Mouse (Mus musculus) heart, embryonic 13.5 days (tissue): ENCODE measurements around the gene Phactr3. TPM values are rescaled to one million over a fixed set of nuclear protein-coding genes. Genes with fewer than 3 reads are reported as not detected.

Source experiments
- ATAC-seq: fragments of 200-750 bp; cut with Nextera tagmentation; 2 replicates; pipeline ENCODE4 v1.8.0; 2017; ENCODE audit warnings: moderate TSS enrichment; ENCODE audit not compliant: insufficient number of reproducible peaks, low FRiP score, low TSS enrichment; ENCODE audit errors: extremely low read depth
- H3K27ac ChIP-seq: fragments of 300-500 bp; sonication (generic); replicated peaks from 2 replicates; pipeline ENCODE4 v1.5.1; 2015; ENCODE audit warnings: moderate library complexity, mild to moderate bottlenecking, inconsistent platforms
- H3K27me3 ChIP-seq: fragments of 300-500 bp; sonication (generic); replicated peaks from 2 replicates; pipeline ENCODE4 v1.6.1; 2015; ENCODE audit warnings: mild to moderate bottlenecking, inconsistent platforms
- H3K36me3 ChIP-seq: fragments of 300-500 bp; sonication (generic); 2 replicates; pipeline ENCODE4 v1.6.1; 2015; ENCODE audit warnings: mild to moderate bottlenecking, inconsistent platforms
- H3K4me1 ChIP-seq: fragments of 300-500 bp; sonication (generic); 2 replicates; pipeline ENCODE4 v1.6.1; 2015; ENCODE audit warnings: inconsistent platforms
- H3K4me2 ChIP-seq: fragments of 300-500 bp; sonication (generic); 2 replicates; pipeline ENCODE4 v1.6.1; 2015; ENCODE audit warnings: inconsistent platforms, mild to moderate bottlenecking, moderate library complexity
- H3K4me3 ChIP-seq: fragments of 300-500 bp; sonication (generic); 2 replicates; pipeline ENCODE4 v1.5.1; 2015; ENCODE audit warnings: moderate library complexity, mild to moderate bottlenecking, inconsistent platforms
- H3K9ac ChIP-seq: fragments of 300-500 bp; sonication (generic); 2 replicates; pipeline ENCODE4 v1.6.1; 2015; ENCODE audit warnings: inconsistent platforms, mild to moderate bottlenecking, moderate library complexity
- H3K9me3 ChIP-seq: fragments of 300-500 bp; sonication (generic); 2 replicates; pipeline ENCODE4 v1.6.1; 2016; ENCODE audit warnings: inconsistent platforms
- WGBS: fragments of 180-500 bp; shearing (Covaris S2); methylation state at CpG from one replicate; pipeline ENCODE4 v1.1.7; 2015; ENCODE audit warnings: mixed read lengths; 5-methylcytosine and 5-hydroxymethylcytosine counted together
- polyA plus RNA-seq: library from polyadenylated mRNA; unstranded; fragments of >200 nt; fragmentation: Nextera tagmentation; extraction: Ambion mirVana; gene quantifications from 2 replicates; pipeline ENCODE4 v1.2.1, GENCODE M21; 2015

Gene Phactr3
- polyA plus RNA-seq, 1 experiment from 2014 or later: 6.8 TPM

DNA sequence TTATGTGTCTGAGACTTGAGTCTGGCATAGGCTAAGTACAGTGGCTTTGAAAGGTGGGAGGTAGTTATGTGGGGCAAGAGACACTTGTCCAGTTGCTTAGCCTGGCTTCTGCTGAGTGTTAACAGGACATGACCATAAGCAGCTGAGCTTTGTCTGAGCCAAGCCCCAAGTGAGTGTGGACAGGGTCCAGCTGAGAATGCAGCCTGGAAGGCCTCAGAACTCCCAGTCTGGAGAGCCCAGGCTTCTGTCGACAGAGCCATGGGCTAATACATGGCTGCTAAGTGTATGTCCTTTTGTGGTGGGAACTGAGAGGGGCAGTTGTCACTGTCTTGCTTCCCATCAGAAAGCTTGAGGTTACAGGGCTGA is 37.1 kb downstream of the Phactr3 start:
- no peak overlapping the region for H3K4me2 ChIP-seq
- no peak overlapping the region for H3K4me3 ChIP-seq
- H3K27ac ChIP-seq: no peak overlapping the region
- peaks cover 68% of the 10 kb centered on the region for H3K27me3 ChIP-seq
- H3K9me3 ChIP-seq: no peaks in the 10 kb centered on the region
- H3K36me3 ChIP-seq: no peaks in the 10 kb centered on the region
- peak; percentile 74; the same call in 1 of the 2 replicates for ATAC-seq
- no peak overlapping the region for H3K9ac ChIP-seq
- 25% methylated on average over 1 of the region's 1 CpGs for WGBS
- H3K4me1 ChIP-seq: peaks cover 26% of the 10 kb centered on the region

DNA sequence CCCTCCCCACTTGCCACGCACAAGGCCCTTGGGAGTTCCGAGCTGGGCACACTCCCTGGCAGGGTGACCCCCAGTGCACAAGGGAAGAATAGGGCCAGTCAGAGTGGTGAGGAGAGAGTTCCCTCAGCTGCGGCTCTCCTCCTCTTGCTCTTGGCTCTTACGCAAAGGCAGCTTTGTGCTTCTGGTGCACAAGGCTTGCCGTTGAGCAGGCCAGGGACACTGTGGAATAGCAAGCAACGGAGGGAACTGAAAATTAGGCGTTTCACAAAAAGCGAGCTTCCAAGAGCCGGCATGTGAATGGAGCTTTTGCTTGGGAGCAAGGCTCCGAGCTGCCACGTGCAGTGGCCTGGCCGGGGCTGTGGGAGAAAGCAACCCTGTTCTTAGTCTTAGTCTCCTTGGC is 40.2 kb downstream of the Phactr3 start:
- WGBS: 79% methylated on average over 12 of the region's 12 CpGs
- no peak overlapping the region for H3K4me3 ChIP-seq
- H3K4me1 ChIP-seq: peaks cover 26% of the 10 kb centered on the region
- H3K27ac ChIP-seq: no peak overlapping the region
- no peaks in the 10 kb centered on the region for H3K36me3 ChIP-seq
- H3K27me3 ChIP-seq: peaks cover 66% of the 10 kb centered on the region
- no peak overlapping the region for H3K4me2 ChIP-seq
- H3K9ac ChIP-seq: no peak overlapping the region
- no peaks in the 10 kb centered on the region for H3K9me3 ChIP-seq
- ATAC-seq: no peak

DNA sequence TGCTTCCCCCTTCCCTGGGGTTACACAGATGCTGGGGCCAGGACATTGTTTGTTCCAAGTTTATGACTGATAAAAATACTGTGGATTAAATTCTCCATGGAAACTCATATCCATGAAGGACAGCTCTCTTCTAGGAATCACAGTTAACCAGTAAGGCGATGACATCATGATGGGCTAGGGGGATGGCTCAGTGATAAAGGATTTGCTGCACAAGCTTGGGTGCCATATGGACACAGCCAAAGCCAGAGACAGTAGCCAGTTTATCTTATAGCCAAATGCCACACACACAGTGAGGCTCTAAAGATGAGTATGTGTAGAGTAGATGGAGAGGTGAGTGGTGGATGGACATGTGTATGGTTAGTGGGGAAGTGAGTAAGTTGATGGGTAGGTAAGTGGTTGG is 45.2 kb downstream of the Phactr3 start:
- no peak for ATAC-seq
- 82% methylated on average over 1 of the region's 1 CpGs for WGBS
- H3K4me1 ChIP-seq: no peaks in the 10 kb centered on the region
- peaks cover 47% of the 10 kb centered on the region for H3K27me3 ChIP-seq
- no peak overlapping the region for H3K9ac ChIP-seq
- no peak overlapping the region for H3K27ac ChIP-seq
- H3K4me3 ChIP-seq: no peak overlapping the region
- no peak overlapping the region for H3K4me2 ChIP-seq
- H3K9me3 ChIP-seq: no peaks in the 10 kb centered on the region
- no peaks in the 10 kb centered on the region for H3K36me3 ChIP-seq

DNA sequence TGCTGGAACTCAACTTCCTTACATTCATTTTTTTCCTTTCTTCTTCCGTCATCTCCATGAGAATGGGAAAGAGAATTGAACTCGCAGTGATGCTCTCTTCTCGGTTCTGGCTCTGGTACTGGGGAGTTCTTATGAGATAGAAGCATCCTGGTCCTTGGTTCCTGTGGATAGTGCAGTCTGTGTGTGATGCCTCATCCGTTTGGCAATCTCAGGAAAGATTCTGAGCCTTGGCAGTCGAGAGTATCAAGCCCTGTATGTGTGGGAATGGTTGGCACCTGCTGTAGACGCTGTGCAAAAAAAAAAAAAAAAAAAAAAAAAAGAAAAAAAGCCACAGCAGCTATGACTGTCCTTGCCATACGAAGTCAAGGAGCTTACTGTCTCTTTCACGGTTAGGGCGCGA is 47.2 kb downstream of the Phactr3 start:
- Histone ChIP-seq H3K9me3 (no peaks in the 10 kb centered on the region), H3K4me1 (no peaks in the 10 kb centered on the region), H3K9ac (no peak overlapping the region), H3K27ac (no peak overlapping the region), H3K4me2 (no peak overlapping the region), H3K27me3 (peaks cover 40% of the 10 kb centered on the region; the same call in 1 of the 2 replicates), H3K36me3 (no peaks in the 10 kb centered on the region), H3K4me3 (no peak overlapping the region)
- ATAC-seq: no peak
- 78% methylated on average over 10 of the region's 10 CpGs for WGBS

DNA sequence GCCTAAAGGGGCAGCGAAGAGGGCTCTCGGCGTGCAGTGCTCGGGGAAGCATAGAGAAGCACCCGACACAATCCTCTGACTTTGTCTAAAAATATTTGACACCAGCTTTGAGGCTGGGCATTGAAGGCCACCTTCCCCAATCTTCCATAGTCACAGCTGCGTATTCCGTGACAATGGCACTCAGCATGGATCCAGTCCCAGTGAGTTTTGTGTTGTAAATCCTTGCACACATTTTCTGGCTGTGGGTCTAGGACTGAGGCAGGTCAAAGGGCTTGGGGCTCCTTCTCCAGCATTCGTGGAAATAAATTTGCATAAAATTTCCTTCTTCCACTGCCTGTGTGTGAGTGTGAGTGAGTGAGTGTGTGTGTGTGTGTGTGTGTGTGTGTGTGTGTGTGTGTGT is 51.2 kb downstream of the Phactr3 start:
- Histone ChIP-seq H3K27ac (no peak overlapping the region), H3K9me3 (no peaks in the 10 kb centered on the region), H3K27me3 (peaks cover 18% of the 10 kb centered on the region; the same call in 1 of the 2 replicates), H3K4me2 (no peak overlapping the region), H3K4me3 (no peak overlapping the region), H3K36me3 (no peaks in the 10 kb centered on the region), H3K9ac (no peak overlapping the region), H3K4me1 (peaks cover 3% of the 10 kb centered on the region; the same call in 1 of the 2 replicates)
- ATAC-seq: no peak
- 73% methylated on average over 8 of the region's 8 CpGs for WGBS

DNA sequence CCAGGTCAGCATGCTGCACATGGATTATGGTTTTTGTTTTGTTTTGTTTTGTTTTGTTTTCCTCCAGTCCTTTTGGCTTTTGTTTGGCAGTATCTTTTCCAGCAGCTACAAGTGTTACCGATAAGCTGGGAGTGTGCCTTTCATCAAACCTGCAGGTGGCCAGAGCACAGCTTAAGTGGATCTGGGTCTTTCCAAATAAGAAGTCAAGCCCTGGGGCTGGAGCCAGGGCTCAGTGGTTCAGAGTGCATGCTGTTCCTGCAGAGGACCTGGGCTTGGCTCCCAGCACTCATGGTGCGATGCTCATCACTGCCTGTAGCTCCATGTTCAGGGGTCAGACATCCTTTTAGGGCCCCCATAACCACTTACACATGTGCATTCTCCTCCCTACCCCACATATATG is 55.2 kb downstream of the Phactr3 start:
- no peak overlapping the region for H3K4me2 ChIP-seq
- no peaks in the 10 kb centered on the region for H3K36me3 ChIP-seq
- H3K4me3 ChIP-seq: no peak overlapping the region
- no peaks in the 10 kb centered on the region for H3K9me3 ChIP-seq
- H3K27ac ChIP-seq: no peak overlapping the region
- WGBS: 22% methylated on average over 2 of the region's 2 CpGs
- no peak overlapping the region for H3K9ac ChIP-seq
- no peak for ATAC-seq
- peaks cover 13% of the 10 kb centered on the region; the same call in 1 of the 2 replicates for H3K27me3 ChIP-seq
- peaks cover 3% of the 10 kb centered on the region; the same call in 1 of the 2 replicates for H3K4me1 ChIP-seq

DNA sequence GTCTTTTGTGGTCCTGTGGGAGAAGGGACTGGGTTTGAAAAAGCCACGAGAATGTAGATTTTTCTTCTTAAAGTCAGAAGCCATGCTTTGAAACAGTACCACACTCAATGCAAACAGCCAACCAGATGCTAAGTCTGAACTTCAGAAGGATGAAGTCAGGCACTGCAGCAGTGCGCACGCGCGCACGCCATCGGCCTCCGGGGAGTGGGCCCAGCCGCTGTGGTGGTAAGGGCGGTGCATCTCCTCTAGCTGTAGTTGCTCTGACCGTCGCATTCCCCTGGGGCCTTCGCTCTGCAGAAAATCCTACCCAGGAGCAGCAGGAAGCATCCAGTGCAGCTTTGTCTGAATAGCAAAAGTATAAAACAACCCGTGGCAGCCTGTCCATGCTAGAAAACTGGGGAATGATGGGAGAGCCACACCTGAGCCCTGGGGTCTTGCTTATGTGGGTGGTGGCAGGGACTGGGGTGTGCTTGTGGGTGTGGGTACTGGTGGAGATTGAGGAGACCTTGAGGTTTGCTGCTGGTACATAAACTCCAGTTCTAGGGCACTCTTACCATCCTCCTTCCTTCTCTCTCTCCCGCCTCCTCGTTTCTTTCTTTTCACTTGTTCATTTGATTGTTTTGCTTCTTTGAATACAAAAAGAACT is 56.6 kb downstream of the Phactr3 start:
- H3K27me3 ChIP-seq: peaks cover 5% of the 10 kb centered on the region; the same call in 1 of the 2 replicates
- ATAC-seq: no peak
- H3K27ac ChIP-seq: no peak overlapping the region
- peak overlapping the region; percentile 46 for H3K4me2 ChIP-seq
- peaks cover 3% of the 10 kb centered on the region; the same call in 1 of the 2 replicates for H3K4me1 ChIP-seq
- H3K4me3 ChIP-seq: no peak overlapping the region
- no peaks in the 10 kb centered on the region for H3K9me3 ChIP-seq
- WGBS: 35% methylated on average over 16 of the region's 16 CpGs
- H3K36me3 ChIP-seq: no peaks in the 10 kb centered on the region
- no peak overlapping the region for H3K9ac ChIP-seq

DNA sequence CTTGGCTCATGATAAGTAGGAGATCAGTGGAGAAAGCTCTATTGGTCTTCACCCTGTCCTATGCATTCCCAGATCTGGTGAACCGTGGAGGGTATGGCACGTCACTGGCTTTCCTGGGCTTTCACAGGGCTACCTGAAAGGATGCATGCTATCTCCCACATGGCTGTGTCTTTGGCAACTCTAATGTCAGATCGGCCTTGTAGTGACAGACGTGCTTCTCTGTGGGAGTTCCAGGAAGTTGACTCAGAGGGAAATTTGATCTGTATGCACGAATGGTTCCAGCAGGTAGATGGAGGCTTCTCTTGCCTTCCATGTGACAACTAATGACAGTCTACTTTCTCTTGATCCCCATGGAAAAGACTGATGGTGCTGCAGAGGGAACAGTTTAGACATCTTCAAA is 65.5 kb downstream of the Phactr3 start:
- Histone ChIP-seq H3K9me3 (no peaks in the 10 kb centered on the region), H3K4me3 (no peak overlapping the region), H3K27me3 (no peaks in the 10 kb centered on the region), H3K9ac (no peak overlapping the region), H3K4me1 (no peaks in the 10 kb centered on the region), H3K27ac (no peak overlapping the region), H3K4me2 (no peak overlapping the region), H3K36me3 (no peaks in the 10 kb centered on the region)
- ATAC-seq: no peak
- WGBS: 65% methylated on average over 5 of the region's 5 CpGs

DNA sequence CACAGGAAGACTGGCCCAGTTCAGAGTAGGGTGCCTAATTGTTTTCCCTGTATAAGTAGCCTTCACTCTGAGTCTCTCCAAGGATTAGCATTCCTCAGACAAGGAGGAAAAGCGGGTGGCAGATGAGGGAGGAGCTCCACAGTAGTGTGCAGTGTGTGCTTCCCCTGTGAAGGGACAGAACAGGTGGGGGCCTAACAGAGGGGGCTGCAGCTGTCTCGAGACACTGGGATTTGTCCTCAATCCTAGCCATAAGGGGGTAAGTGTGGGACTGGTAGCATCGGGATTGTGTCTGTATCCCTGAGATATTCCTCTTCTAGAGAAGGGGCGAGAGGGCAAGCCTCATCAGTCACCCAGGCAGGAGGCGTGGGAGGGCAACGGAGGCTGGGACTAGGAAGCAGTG is 66.1 kb downstream of the Phactr3 start:
- H3K4me1 ChIP-seq: no peaks in the 10 kb centered on the region
- no peak overlapping the region for H3K27ac ChIP-seq
- ATAC-seq: no peak
- 54% methylated on average over 6 of the region's 6 CpGs for WGBS
- no peak overlapping the region for H3K4me2 ChIP-seq
- H3K4me3 ChIP-seq: no peak overlapping the region
- no peaks in the 10 kb centered on the region for H3K36me3 ChIP-seq
- no peak overlapping the region for H3K9ac ChIP-seq
- H3K9me3 ChIP-seq: no peaks in the 10 kb centered on the region
- no peaks in the 10 kb centered on the region for H3K27me3 ChIP-seq

DNA sequence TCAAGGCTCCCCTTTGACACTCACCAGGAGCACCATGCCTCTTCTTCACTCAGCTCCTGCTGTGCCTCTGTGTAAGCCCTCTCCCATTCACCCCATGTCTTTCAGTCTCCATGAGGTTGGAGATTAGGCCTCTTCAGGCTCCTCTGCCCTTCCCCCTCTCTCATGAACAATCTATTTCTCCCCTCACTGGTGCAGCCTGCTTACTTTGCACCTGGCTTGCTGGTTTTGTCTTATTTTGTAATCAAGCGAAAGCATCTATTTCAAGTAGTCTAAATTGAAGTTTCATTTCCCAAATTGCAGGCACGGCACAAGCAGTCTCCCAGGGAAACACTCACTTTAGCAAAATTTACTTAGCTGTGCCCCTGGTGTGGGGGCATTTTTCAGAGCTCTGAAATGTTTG is 70.2 kb downstream of the Phactr3 start:
- no peak overlapping the region for H3K4me2 ChIP-seq
- no peak for ATAC-seq
- H3K4me1 ChIP-seq: peaks cover 10% of the 10 kb centered on the region
- H3K27ac ChIP-seq: no peak overlapping the region
- 71% methylated on average over 2 of the region's 2 CpGs for WGBS
- H3K36me3 ChIP-seq: no peaks in the 10 kb centered on the region
- H3K9ac ChIP-seq: no peak overlapping the region
- no peaks in the 10 kb centered on the region for H3K27me3 ChIP-seq
- no peaks in the 10 kb centered on the region for H3K9me3 ChIP-seq
- H3K4me3 ChIP-seq: no peak overlapping the region

DNA sequence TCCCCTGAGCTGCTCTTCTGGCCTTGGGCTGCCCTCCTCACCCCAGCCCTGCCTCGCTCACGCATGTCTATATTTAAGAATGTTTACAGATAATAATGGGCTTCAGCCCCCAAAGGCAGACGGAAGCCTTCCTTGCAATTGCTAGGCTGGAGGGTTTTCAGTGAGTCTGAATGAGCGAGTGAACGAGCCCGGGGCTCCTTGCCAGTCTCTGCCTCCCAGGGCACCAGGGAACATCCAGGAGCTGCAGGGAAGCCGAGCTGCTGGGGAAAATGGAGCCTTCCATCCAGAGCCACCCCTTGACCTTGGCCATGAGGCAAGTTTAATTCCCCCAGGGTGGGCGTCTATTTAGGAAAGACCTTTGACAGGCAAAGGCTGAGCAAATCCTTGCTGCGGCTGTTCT is 74.1 kb downstream of the Phactr3 start:
- no peaks in the 10 kb centered on the region for H3K27me3 ChIP-seq
- no peak overlapping the region for H3K4me2 ChIP-seq
- peaks cover 29% of the 10 kb centered on the region for H3K4me1 ChIP-seq
- H3K9ac ChIP-seq: no peak overlapping the region
- H3K36me3 ChIP-seq: no peaks in the 10 kb centered on the region
- WGBS: 64% methylated on average over 9 of the region's 9 CpGs
- H3K27ac ChIP-seq: no peak overlapping the region
- H3K9me3 ChIP-seq: no peaks in the 10 kb centered on the region
- H3K4me3 ChIP-seq: no peak overlapping the region
- no peak for ATAC-seq

DNA sequence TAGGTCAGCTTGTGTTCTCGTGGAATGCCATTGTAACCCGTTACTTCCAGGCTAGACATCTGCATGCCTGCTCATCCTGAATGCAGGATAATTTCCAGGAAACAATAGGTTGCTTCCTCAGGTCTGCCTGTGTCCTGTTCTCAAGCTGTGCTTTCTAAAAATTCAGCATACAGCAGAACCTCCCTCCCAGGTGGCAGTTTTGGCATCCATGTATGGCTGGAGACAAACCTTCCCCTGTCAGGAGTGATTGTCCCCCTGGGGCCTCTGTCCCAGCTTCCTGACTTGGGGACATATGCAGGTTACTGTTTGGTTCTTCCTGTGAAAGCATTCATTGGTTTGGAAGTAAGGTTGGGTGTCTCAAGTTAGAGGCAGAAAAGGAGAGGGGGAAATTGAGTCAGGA is 74.7 kb downstream of the Phactr3 start:
- H3K4me3 ChIP-seq: no peak overlapping the region
- no peaks in the 10 kb centered on the region for H3K9me3 ChIP-seq
- 70% methylated on average over 2 of the region's 2 CpGs for WGBS
- H3K27me3 ChIP-seq: no peaks in the 10 kb centered on the region
- no peak for ATAC-seq
- H3K4me1 ChIP-seq: peaks cover 29% of the 10 kb centered on the region
- no peak overlapping the region for H3K27ac ChIP-seq
- no peak overlapping the region for H3K4me2 ChIP-seq
- H3K36me3 ChIP-seq: no peaks in the 10 kb centered on the region
- H3K9ac ChIP-seq: no peak overlapping the region
